Mouse (Mus musculus): ENCODE data around the gene Rhoc. TPM values are rescaled to one million over a fixed set of nuclear protein-coding genes. Genes with fewer than 3 reads are reported as not detected.

Gene Rhoc
- polyA plus RNA-seq, 2 experiments: 161 to 192 TPM

- no peaks in the 10 kb centered on the region for H3K36me3 ChIP-seq (ENCODE audit: control insufficient read depth, insufficient read depth, low read length)
- no peak overlapping the region for H3K4me3 ChIP-seq (replicated peaks; ENCODE audit: low read length)
- no peak for ATAC-seq (ENCODE audit: low FRiP score, low read depth)
- no peak for TF ChIP-seq POLR2A (IDR thresholded peaks at IDR 0.05; ENCODE audit: borderline replicate concordance, extremely low read depth, insufficient read depth, insufficient read length)
- H3K4me2 ChIP-seq (replicated peaks; ENCODE audit: low read depth, low read length, severe bottlenecking): no peak overlapping the region
- H3K27me3 ChIP-seq (ENCODE audit: control insufficient read depth, insufficient read depth, low read length): no peaks in the 10 kb centered on the region
- WGBS: 66% methylated on average over 3 of the region's 3 CpGs
- H3K27ac ChIP-seq (replicated peaks; ENCODE audit: low read depth, low read length): no peak overlapping the region
- H3K9me3 ChIP-seq (ENCODE audit: control insufficient read depth, low read length): no peaks in the 10 kb centered on the region
- no peak overlapping the region for H3K9ac ChIP-seq (ENCODE audit: low read depth, low read length, severe bottlenecking)
- no peak for DNase-seq (ENCODE audit: low spot score)
- H3K4me1 ChIP-seq (ENCODE audit: control insufficient read depth, insufficient read depth, low read length): peaks cover 17% of the 10 kb centered on the region
Measured at GRCm38 (mm10) chr3:104769135-104769534, 19.0 kb upstream of the Rhoc start.

GRCm38 (mm10) chr3:104770035-104770434 is 18.1 kb upstream of the Rhoc start:
- H3K27ac ChIP-seq (replicated peaks; ENCODE audit: low read depth, low read length): no peak overlapping the region
- TF ChIP-seq POLR2A (IDR thresholded peaks at IDR 0.05; ENCODE audit: borderline replicate concordance, extremely low read depth, insufficient read depth, insufficient read length): no peak
- no peaks in the 10 kb centered on the region for H3K27me3 ChIP-seq (ENCODE audit: control insufficient read depth, insufficient read depth, low read length)
- no peaks in the 10 kb centered on the region for H3K9me3 ChIP-seq (ENCODE audit: control insufficient read depth, low read length)
- ATAC-seq (ENCODE audit: low FRiP score, low read depth) (no peak), DNase-seq (ENCODE audit: low spot score) (no peak)
- no peak overlapping the region for H3K4me2 ChIP-seq (replicated peaks; ENCODE audit: low read depth, low read length, severe bottlenecking)
- H3K9ac ChIP-seq (ENCODE audit: low read depth, low read length, severe bottlenecking): no peak overlapping the region
- 62% methylated on average over 10 of the region's 10 CpGs for WGBS
- peaks cover 17% of the 10 kb centered on the region for H3K4me1 ChIP-seq (ENCODE audit: control insufficient read depth, insufficient read depth, low read length)
- H3K36me3 ChIP-seq (ENCODE audit: control insufficient read depth, insufficient read depth, low read length): no peaks in the 10 kb centered on the region
- H3K4me3 ChIP-seq (replicated peaks; ENCODE audit: low read length): no peak overlapping the region

- WGBS: 12% methylated on average over 3 of the region's 3 CpGs
- Histone ChIP-seq H3K4me2 (replicated peaks; ENCODE audit: low read depth, low read length, severe bottlenecking) (no peak overlapping the region), H3K36me3 (ENCODE audit: control insufficient read depth, insufficient read depth, low read length) (no peaks in the 10 kb centered on the region), H3K9ac (ENCODE audit: low read depth, low read length, severe bottlenecking) (no peak overlapping the region), H3K4me3 (replicated peaks; ENCODE audit: low read length) (no peak overlapping the region), H3K27me3 (ENCODE audit: control insufficient read depth, insufficient read depth, low read length) (no peaks in the 10 kb centered on the region), H3K4me1 (ENCODE audit: control insufficient read depth, insufficient read depth, low read length) (peaks cover 17% of the 10 kb centered on the region), H3K9me3 (ENCODE audit: control insufficient read depth, low read length) (no peaks in the 10 kb centered on the region), H3K27ac (replicated peaks; ENCODE audit: low read depth, low read length) (no peak overlapping the region)
- no peak for TF ChIP-seq POLR2A (IDR thresholded peaks at IDR 0.05; ENCODE audit: borderline replicate concordance, extremely low read depth, insufficient read depth, insufficient read length)
- ATAC-seq (ENCODE audit: low FRiP score, low read depth) (peak; percentile 75), DNase-seq (ENCODE audit: low spot score) (peak; percentile 61)
Measured at GRCm38 (mm10) chr3:104770918-104771317, 17.3 kb upstream of the Rhoc start.

GRCm38 (mm10) chr3:104771460-104771859 is 16.7 kb upstream of the Rhoc start:
- Histone ChIP-seq H3K4me2 (replicated peaks; ENCODE audit: low read depth, low read length, severe bottlenecking) (no peak overlapping the region), H3K27me3 (ENCODE audit: control insufficient read depth, insufficient read depth, low read length) (peaks cover 3% of the 10 kb centered on the region), H3K4me3 (replicated peaks; ENCODE audit: low read length) (no peak overlapping the region), H3K27ac (replicated peaks; ENCODE audit: low read depth, low read length) (no peak overlapping the region), H3K4me1 (ENCODE audit: control insufficient read depth, insufficient read depth, low read length) (peaks cover 17% of the 10 kb centered on the region), H3K9ac (ENCODE audit: low read depth, low read length, severe bottlenecking) (no peak overlapping the region), H3K9me3 (ENCODE audit: control insufficient read depth, low read length) (no peaks in the 10 kb centered on the region), H3K36me3 (ENCODE audit: control insufficient read depth, insufficient read depth, low read length) (no peaks in the 10 kb centered on the region)
- ATAC-seq (ENCODE audit: low FRiP score, low read depth) (no peak), DNase-seq (ENCODE audit: low spot score) (no peak)
- TF ChIP-seq POLR2A (IDR thresholded peaks at IDR 0.05; ENCODE audit: borderline replicate concordance, extremely low read depth, insufficient read depth, insufficient read length): no peak
- 27% methylated on average over 6 of the region's 6 CpGs for WGBS

- no peaks in the 10 kb centered on the region for H3K36me3 ChIP-seq (ENCODE audit: control insufficient read depth, insufficient read depth, low read length)
- no peak for TF ChIP-seq POLR2A (IDR thresholded peaks at IDR 0.05; ENCODE audit: borderline replicate concordance, extremely low read depth, insufficient read depth, insufficient read length)
- 66% methylated on average over 7 of the region's 7 CpGs for WGBS
Measured at GRCm38 (mm10) chr3:104773301-104773700, 14.9 kb upstream of the Rhoc start.

GRCm38 (mm10) chr3:104777342-104777741 is 10.8 kb upstream of the Rhoc start:
- peaks cover 54% of the 10 kb centered on the region for H3K27me3 ChIP-seq (ENCODE audit: control insufficient read depth, insufficient read depth, low read length)
- H3K4me1 ChIP-seq (ENCODE audit: control insufficient read depth, insufficient read depth, low read length): peaks cover 31% of the 10 kb centered on the region
- no peak overlapping the region for H3K27ac ChIP-seq (replicated peaks; ENCODE audit: low read depth, low read length)
- TF ChIP-seq POLR2A (IDR thresholded peaks at IDR 0.05; ENCODE audit: borderline replicate concordance, extremely low read depth, insufficient read depth, insufficient read length): no peak
- WGBS: 0% methylated on average over 20 of the region's 20 CpGs
- H3K4me3 ChIP-seq (replicated peaks; ENCODE audit: low read length): peak overlapping the region; percentile 39
- no peaks in the 10 kb centered on the region for H3K36me3 ChIP-seq (ENCODE audit: control insufficient read depth, insufficient read depth, low read length)
- ATAC-seq (ENCODE audit: low FRiP score, low read depth) (peak; percentile 23; the same call in 1 of the 2 replicates), DNase-seq (ENCODE audit: low spot score) (no peak)
- H3K4me2 ChIP-seq (replicated peaks; ENCODE audit: low read depth, low read length, severe bottlenecking): peak overlapping the region; percentile 78
- no peaks in the 10 kb centered on the region for H3K9me3 ChIP-seq (ENCODE audit: control insufficient read depth, low read length)
- peak overlapping the region; percentile 47 for H3K9ac ChIP-seq (ENCODE audit: low read depth, low read length, severe bottlenecking)

More at GRCm38 (mm10) chr3:104773301-104773700, 14.9 kb upstream of the Rhoc start:
- no peak for ATAC-seq (ENCODE audit: low FRiP score, low read depth)
- H3K27ac ChIP-seq (replicated peaks; ENCODE audit: low read depth, low read length): no peak overlapping the region
- DNase-seq (ENCODE audit: low spot score): no peak
- H3K27me3 ChIP-seq (ENCODE audit: control insufficient read depth, insufficient read depth, low read length): peaks cover 15% of the 10 kb centered on the region
- H3K4me1 ChIP-seq (ENCODE audit: control insufficient read depth, insufficient read depth, low read length): peaks cover 21% of the 10 kb centered on the region
- no peak overlapping the region for H3K4me2 ChIP-seq (replicated peaks; ENCODE audit: low read depth, low read length, severe bottlenecking)
- no peaks in the 10 kb centered on the region for H3K9me3 ChIP-seq (ENCODE audit: control insufficient read depth, low read length)
- no peak overlapping the region for H3K9ac ChIP-seq (ENCODE audit: low read depth, low read length, severe bottlenecking)
- H3K4me3 ChIP-seq (replicated peaks; ENCODE audit: low read length): no peak overlapping the region

Data from limb, embryonic 14.5 days (tissue).